Mouse (Mus musculus): ENCODE measurements at regions not wholly inside any gene's neighbourhood (a gene's known extent, or its start where the extent isn't known, plus 50 kb on each side); places are given as distances from the start of the nearest gene placed in this dataset.
A peak's percentile ranks its signal among the peaks of the same experiment; 100 is the strongest.

- DNase-seq = no peak
Measured at GRCm38 (mm10) chr17:82731561-82731960, 483.5 kb upstream of the Pkdcc start.

- DNase-seq = no peak
Measured at GRCm38 (mm10) chr17:82742445-82742844, 472.6 kb upstream of the Pkdcc start.

- no peak for DNase-seq
Measured at GRCm38 (mm10) chr17:82757400-82757799, 457.7 kb upstream of the Pkdcc start.

GRCm38 (mm10) chr17:82779096-82779495 is 436.0 kb upstream of the Pkdcc start:
- DNase-seq = no peak

- DNase-seq = no peak
Measured at GRCm38 (mm10) chr17:82822129-82822528, 393.0 kb upstream of the Pkdcc start.

GRCm38 (mm10) chr17:82824057-82824456 is 391.0 kb upstream of the Pkdcc start:
- DNase-seq = no peak

GRCm38 (mm10) chr17:82824619-82825018 is 390.5 kb upstream of the Pkdcc start:
- DNase-seq = no peak

GRCm38 (mm10) chr17:82827170-82827569 is 387.9 kb upstream of the Pkdcc start:
- DNase-seq = no peak

GRCm38 (mm10) chr17:82827841-82828240 is 387.3 kb upstream of the Pkdcc start:
- no peak for DNase-seq

GRCm38 (mm10) chr17:82828434-82828997 is 386.6 kb upstream of the Pkdcc start:
- DNase-seq = no peak

- DNase-seq = no peak
Measured at GRCm38 (mm10) chr17:82829415-82829814, 385.7 kb upstream of the Pkdcc start.

GRCm38 (mm10) chr17:82834177-82834576 is 380.9 kb upstream of the Pkdcc start:
- no peak for DNase-seq

GRCm38 (mm10) chr17:82836115-82836514 is 379.0 kb upstream of the Pkdcc start:
- no peak for DNase-seq

- DNase-seq = no peak
Measured at GRCm38 (mm10) chr17:82846776-82847494, 368.2 kb upstream of the Pkdcc start.

- DNase-seq = peak; percentile 33
Measured at GRCm38 (mm10) chr17:82857199-82858147, 357.6 kb upstream of the Pkdcc start.

GRCm38 (mm10) chr17:82860391-82860790 is 354.7 kb upstream of the Pkdcc start:
- no peak for DNase-seq

GRCm38 (mm10) chr17:82860966-82861365 is 354.1 kb upstream of the Pkdcc start:
- no peak for DNase-seq

GRCm38 (mm10) chr17:82877131-82877530 is 338.0 kb upstream of the Pkdcc start:
- DNase-seq = no peak

GRCm38 (mm10) chr17:82900602-82901001 is 314.5 kb upstream of the Pkdcc start:
- DNase-seq = no peak

GRCm38 (mm10) chr17:82901098-82901891 is 313.8 kb upstream of the Pkdcc start:
- no peak for DNase-seq

- DNase-seq = no peak
Measured at GRCm38 (mm10) chr17:82904961-82905360, 310.1 kb upstream of the Pkdcc start.

- DNase-seq = no peak
Measured at GRCm38 (mm10) chr17:82905483-82905882, 309.6 kb upstream of the Pkdcc start.

GRCm38 (mm10) chr17:82909189-82909588 is 305.9 kb upstream of the Pkdcc start:
- no peak for DNase-seq

Measured in thymus, postnatal 25 days (tissue).